Mouse (Mus musculus): ENCODE results near the gene Lhfp.

DNA sequence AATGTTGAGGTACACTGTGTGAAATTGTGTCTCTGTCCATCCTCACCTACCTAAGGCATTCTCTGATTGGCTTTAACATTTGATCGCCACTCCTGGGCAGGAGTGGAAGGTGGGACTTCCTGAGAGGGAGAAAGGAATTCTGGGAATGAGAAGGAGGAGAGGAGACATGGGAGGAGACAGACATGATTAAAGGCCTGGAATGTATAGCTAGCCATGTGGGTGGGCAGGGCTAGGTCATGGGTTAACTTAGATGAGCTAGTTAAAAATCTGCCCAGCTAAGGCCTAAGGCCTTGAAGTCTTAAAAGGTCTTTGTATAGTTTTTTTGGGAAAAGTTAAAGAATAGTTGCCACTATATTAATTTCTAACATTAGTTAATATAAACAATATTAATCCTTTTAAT, 43.9 kb upstream of the Lhfp start:
- TF ChIP-seq CTCF (IDR thresholded peaks at IDR 0.05; ENCODE audit: control insufficient read depth, insufficient read depth, insufficient replicate concordance, low read depth, low read length), result no peak
- TF ChIP-seq POLR2A (IDR thresholded peaks at IDR 0.05; ENCODE audit: control insufficient read depth, low read depth, low read length), result no peak

Data from testis, adult 2 months (tissue).